14 mouse cellular contexts compared by ENCODE assay signal in genomic region chr11:97821401-97822064, GRCm38 (mm10). TPM values are rescaled to one million over a fixed set of nuclear protein-coding genes. Genes with fewer than 3 reads are reported as not detected.
A peak's percentile ranks its signal among the peaks of the same experiment; 100 is the strongest.
DNase-seq lines count a peak whose midpoint lies in the region; ATAC-seq and TF ChIP-seq lines count a peak whose summit lies in the region.
"Had no signal": no experiment of that assay in that cellular context is flagged by ENCODE, and none has a peak within 500 bp of the region (broad histone marks: within the 10 kb centered on the region; RNA-seq: fewer than 3 reads in every experiment).

No protein-coding gene starts in this region.

- DNase-seq in adrenal gland, adult (ENCODE audit: inconsistent age in 2 of 2, low spot score in 1 of 2): peak; percentile 48 to 59
- no peak for DNase-seq in adrenal gland, postnatal 25 days
- peak; percentile 55 for DNase-seq in kidney, adult 2 months
- DNase-seq in urinary bladder, postnatal 10 days (ENCODE audit: low spot score): no peak
- DNase-seq: thymus, postnatal 14 days had no signal

- H3K4me2 ChIP-seq in kidney, embryonic 14.5 days (replicated peaks; ENCODE audit: low read depth, low read length): no peak overlapping the region
- no peak overlapping the region for H3K4me2 ChIP-seq in intestine, embryonic 16.5 days (ENCODE audit: low read depth, low read length)
- H3K4me2 ChIP-seq in hindbrain, embryonic 13.5 days: no peak overlapping the region
- H3K4me2 ChIP-seq: forebrain, embryonic 13.5 days; heart, embryonic 11.5 days; neural tube, embryonic 12.5 days had no signal

- H3K9ac ChIP-seq in kidney, embryonic 14.5 days (ENCODE audit: low read depth, low read length): no peak overlapping the region
- H3K9ac ChIP-seq in intestine, embryonic 16.5 days (ENCODE audit: low read depth, low read length): no peak overlapping the region
- no peak overlapping the region for H3K9ac ChIP-seq in hindbrain, embryonic 13.5 days
- H3K9ac ChIP-seq: forebrain, embryonic 13.5 days; neural tube, embryonic 12.5 days had no signal

- TF ChIP-seq CTCF in kidney, adult 2 months (conservative IDR thresholded peaks at IDR 0.05; ENCODE audit: insufficient read depth, insufficient read length, low read depth, low read length): no peak

- no peaks in the 10 kb centered on the region for H3K36me3 ChIP-seq in kidney, adult 2 months (ENCODE audit: control insufficient read depth, insufficient read depth, low read length)
- H3K36me3 ChIP-seq in kidney, embryonic 14.5 days (ENCODE audit: control insufficient read depth, insufficient read depth, low read length): peaks cover 57% of the 10 kb centered on the region
- peaks cover 10% of the 10 kb centered on the region for H3K36me3 ChIP-seq in intestine, embryonic 16.5 days (ENCODE audit: control insufficient read depth, insufficient read depth, low read length)
- H3K36me3 ChIP-seq in hindbrain, embryonic 13.5 days: peaks cover 82% of the 10 kb centered on the region

- H3K9me3 ChIP-seq in kidney, embryonic 14.5 days (ENCODE audit: control insufficient read depth, low read length): no peaks in the 10 kb centered on the region
- H3K9me3 ChIP-seq in intestine, embryonic 16.5 days (ENCODE audit: control insufficient read depth, low read length): no peaks in the 10 kb centered on the region
- no peaks in the 10 kb centered on the region for H3K9me3 ChIP-seq in hindbrain, embryonic 13.5 days
- H3K9me3 ChIP-seq: forebrain, embryonic 13.5 days; neural tube, embryonic 12.5 days had no signal

- no peak for TF ChIP-seq POLR2A in kidney, adult 2 months (IDR thresholded peaks at IDR 0.05; ENCODE audit: low read depth, low read length)

- peak overlapping the region; percentile 5 for H3K27ac ChIP-seq in kidney, adult 2 months (ENCODE audit: insufficient read depth, low read depth, low read length)
- no peak overlapping the region for H3K27ac ChIP-seq in kidney, embryonic 14.5 days (ENCODE audit: low read depth, low read length)
- peak overlapping the region; percentile 49; the same call in 1 of the 2 replicates for H3K27ac ChIP-seq in intestine, embryonic 16.5 days (ENCODE audit: low read length)
- H3K27ac ChIP-seq in hindbrain, embryonic 13.5 days: no peak overlapping the region
- H3K27ac ChIP-seq: forebrain, embryonic 13.5 days; neural tube, embryonic 12.5 days had no signal

- peaks cover 49% of the 10 kb centered on the region for H3K4me1 ChIP-seq in kidney, adult 2 months (ENCODE audit: control insufficient read depth, insufficient read depth, low read length)
- peaks cover 35% of the 10 kb centered on the region for H3K4me1 ChIP-seq in kidney, embryonic 14.5 days (ENCODE audit: control insufficient read depth, insufficient read depth, low read length)
- H3K4me1 ChIP-seq in intestine, embryonic 16.5 days (ENCODE audit: control insufficient read depth, insufficient read depth, low read length): peaks cover 60% of the 10 kb centered on the region
- H3K4me1 ChIP-seq in hindbrain, embryonic 13.5 days (replicated peaks): peaks cover 45% of the 10 kb centered on the region

- no peaks in the 10 kb centered on the region for H3K27me3 ChIP-seq in kidney, adult 2 months (replicated peaks; ENCODE audit: control insufficient read depth, insufficient read depth, low read length)
- H3K27me3 ChIP-seq in kidney, embryonic 14.5 days (ENCODE audit: control insufficient read depth, insufficient read depth, low read length): no peaks in the 10 kb centered on the region
- no peaks in the 10 kb centered on the region for H3K27me3 ChIP-seq in intestine, embryonic 16.5 days (replicated peaks; ENCODE audit: control insufficient read depth, insufficient read depth, low read length)
- no peaks in the 10 kb centered on the region for H3K27me3 ChIP-seq in hindbrain, embryonic 13.5 days
- H3K27me3 ChIP-seq: forebrain, embryonic 13.5 days; neural tube, embryonic 12.5 days had no signal

- WGBS in kidney, adult 2 months: 78% methylated on average over 8 of the region's 8 CpGs
- WGBS in kidney, embryonic 14.5 days: 94% methylated on average over 8 of the region's 8 CpGs
- WGBS in intestine, embryonic 16.5 days: 93% methylated on average over 8 of the region's 8 CpGs
- 94% methylated on average over 8 of the region's 8 CpGs for WGBS in hindbrain, embryonic 13.5 days

- no peak overlapping the region for H3K4me3 ChIP-seq in kidney, adult 2 months (ENCODE audit: insufficient read depth, low read depth, low read length)
- no peak overlapping the region for H3K4me3 ChIP-seq in kidney, embryonic 14.5 days (ENCODE audit: low read length)
- H3K4me3 ChIP-seq in intestine, embryonic 16.5 days (ENCODE audit: low read length): no peak overlapping the region
- H3K4me3 ChIP-seq in hindbrain, embryonic 13.5 days: no peak overlapping the region
- H3K4me3 ChIP-seq: forebrain, embryonic 13.5 days; neural tube, embryonic 12.5 days had no signal

- no peak for ATAC-seq in kidney, embryonic 14.5 days (ENCODE audit: low FRiP score, low TSS enrichment)
- ATAC-seq in CD4-positive, CD25-positive, alpha-beta regulatory T cell, adult 4 months: peak; percentile 82
- no peak for ATAC-seq in intestine, embryonic 16.5 days
- ATAC-seq in hindbrain, embryonic 13.5 days (ENCODE audit: low FRiP score): no peak
- ATAC-seq: forebrain, embryonic 13.5 days had no signal

RNA-seq across cellular contexts. Expression of gene B230217C12Rik, which starts 19.0 kb away (rescaled TPM):
- 5.1 and 5.5 TPM in 2 replicates for total RNA-seq in adrenal gland, postnatal 25 days (2021)
- polyA plus RNA-seq in kidney, adult 2 months (2012; rRNA removed): 2.0 TPM in 2 replicates
- 8.6 and 11.3 TPM in 2 replicates for polyA plus RNA-seq in kidney, embryonic 14.5 days (2014; fragmentation: Nextera tagmentation; extraction: Ambion mirVana)
- polyA plus RNA-seq in CD4-positive, CD25-positive, alpha-beta regulatory T cell, adult 4 months (2017; shearing (Covaris generic)): 1 to 10 TPM; 1.4 TPM
- 4.1 TPM in 2 replicates for polyA plus RNA-seq in intestine, embryonic 16.5 days (2015; fragmentation: Nextera tagmentation; extraction: Ambion mirVana)
- 28.9 and 29.2 TPM in 2 replicates for polyA plus RNA-seq in hindbrain, embryonic 13.5 days (2015; fragmentation: Nextera tagmentation; extraction: Ambion mirVana)

RNA-seq across cellular contexts. Expression of gene Lasp1, which starts 22.7 kb away (rescaled TPM):
- total RNA-seq in adrenal gland, postnatal 25 days (2021): 103 and 142 TPM in 2 replicates
- 106 and 110 TPM in 2 replicates for polyA plus RNA-seq in kidney, adult 2 months (2012; rRNA removed)
- 46.9 and 57.2 TPM in 2 replicates for polyA plus RNA-seq in kidney, embryonic 14.5 days (2014; fragmentation: Nextera tagmentation; extraction: Ambion mirVana)
- polyA plus RNA-seq in CD4-positive, CD25-positive, alpha-beta regulatory T cell, adult 4 months (2017; shearing (Covaris generic)): 10 to 100 TPM; 46.4 to 49.9 TPM
- polyA plus RNA-seq in intestine, embryonic 16.5 days (2015; fragmentation: Nextera tagmentation; extraction: Ambion mirVana): 141 and 148 TPM in 2 replicates
- polyA plus RNA-seq in hindbrain, embryonic 13.5 days (2015; fragmentation: Nextera tagmentation; extraction: Ambion mirVana): 131 and 137 TPM in 2 replicates

RNA-seq across cellular contexts. Expression of gene Rpl23, which starts 39.3 kb away (rescaled TPM):
- total RNA-seq in adrenal gland, postnatal 25 days (2021): 741 and 851 TPM in 2 replicates
- polyA plus RNA-seq in kidney, adult 2 months (2012; rRNA removed): 118 and 181 TPM in 2 replicates
- polyA plus RNA-seq in kidney, embryonic 14.5 days (2014; fragmentation: Nextera tagmentation; extraction: Ambion mirVana): 695 and 947 TPM in 2 replicates
- 1,000 to 10,000 TPM in 1 of 2 experiments, 100 to 1,000 TPM in 1; 884 to 1,093 TPM for polyA plus RNA-seq in CD4-positive, CD25-positive, alpha-beta regulatory T cell, adult 4 months (2017; shearing (Covaris generic))
- 466 and 491 TPM in 2 replicates for polyA plus RNA-seq in intestine, embryonic 16.5 days (2015; fragmentation: Nextera tagmentation; extraction: Ambion mirVana)
- polyA plus RNA-seq in hindbrain, embryonic 13.5 days (2015; fragmentation: Nextera tagmentation; extraction: Ambion mirVana): 369 and 380 TPM in 2 replicates

RNA-seq across cellular contexts. Expression of gene 1700001P01Rik, which starts 45.8 kb away (rescaled TPM):
- total RNA-seq in adrenal gland, postnatal 25 days (2021): not detected in 2 replicates
- not detected in 2 replicates for polyA plus RNA-seq in kidney, adult 2 months (2012; rRNA removed)
- 0.56 TPM in 1 of 2 replicates, not detected in the other for polyA plus RNA-seq in kidney, embryonic 14.5 days (2014; fragmentation: Nextera tagmentation; extraction: Ambion mirVana)
- not detected for polyA plus RNA-seq in CD4-positive, CD25-positive, alpha-beta regulatory T cell, adult 4 months (2017; shearing (Covaris generic))
- not detected in 2 replicates for polyA plus RNA-seq in intestine, embryonic 16.5 days (2015; fragmentation: Nextera tagmentation; extraction: Ambion mirVana)
- polyA plus RNA-seq in hindbrain, embryonic 13.5 days (2015; fragmentation: Nextera tagmentation; extraction: Ambion mirVana): 0.68 and 0.79 TPM in 2 replicates
- total RNA-seq: megakaryocyte-erythroid progenitor cell, adult 5-6 weeks had no signal
- polyA plus RNA-seq: heart, embryonic 11.5 days; limb, embryonic 11.5 days had no signal

RNA-seq across cellular contexts. Expression of gene Cwc25, which starts 55.2 kb away (rescaled TPM):
- 19.5 and 22.6 TPM in 2 replicates for total RNA-seq in adrenal gland, postnatal 25 days (2021)
- polyA plus RNA-seq in kidney, adult 2 months (2012; rRNA removed): 7.1 and 8.5 TPM in 2 replicates
- polyA plus RNA-seq in kidney, embryonic 14.5 days (2014; fragmentation: Nextera tagmentation; extraction: Ambion mirVana): 12.6 and 13.7 TPM in 2 replicates
- polyA plus RNA-seq in CD4-positive, CD25-positive, alpha-beta regulatory T cell, adult 4 months (2017; shearing (Covaris generic)): 10 to 100 TPM; 25.2 to 33.8 TPM
- 11.1 and 11.9 TPM in 2 replicates for polyA plus RNA-seq in intestine, embryonic 16.5 days (2015; fragmentation: Nextera tagmentation; extraction: Ambion mirVana)
- polyA plus RNA-seq in hindbrain, embryonic 13.5 days (2015; fragmentation: Nextera tagmentation; extraction: Ambion mirVana): 17.6 and 18.3 TPM in 2 replicates

Comparison
In these comparisons a context has a peak if more than half of its experiments do, and no peak if none do; other contexts are left out.
1. DNase-seq: peak in adrenal gland, adult (2 of 2) and kidney, adult 2 months (single experiment); none in adrenal gland, postnatal 25 days (single experiment) and urinary bladder, postnatal 10 days (single experiment).
2. H3K27ac ChIP-seq: peak in kidney, adult 2 months (single experiment) and intestine, embryonic 16.5 days (single experiment); none in kidney, embryonic 14.5 days (single experiment) and hindbrain, embryonic 13.5 days (single experiment).